Mouse (Mus musculus): ENCODE measurements around the gene Pcbp4.
"Not testable (repeated sequence)": the region's sequence is repeated elsewhere in the genome, so short reads cannot be mapped to it uniquely, and the experiment has no call there.

The Pcbp4 gene

DNA sequence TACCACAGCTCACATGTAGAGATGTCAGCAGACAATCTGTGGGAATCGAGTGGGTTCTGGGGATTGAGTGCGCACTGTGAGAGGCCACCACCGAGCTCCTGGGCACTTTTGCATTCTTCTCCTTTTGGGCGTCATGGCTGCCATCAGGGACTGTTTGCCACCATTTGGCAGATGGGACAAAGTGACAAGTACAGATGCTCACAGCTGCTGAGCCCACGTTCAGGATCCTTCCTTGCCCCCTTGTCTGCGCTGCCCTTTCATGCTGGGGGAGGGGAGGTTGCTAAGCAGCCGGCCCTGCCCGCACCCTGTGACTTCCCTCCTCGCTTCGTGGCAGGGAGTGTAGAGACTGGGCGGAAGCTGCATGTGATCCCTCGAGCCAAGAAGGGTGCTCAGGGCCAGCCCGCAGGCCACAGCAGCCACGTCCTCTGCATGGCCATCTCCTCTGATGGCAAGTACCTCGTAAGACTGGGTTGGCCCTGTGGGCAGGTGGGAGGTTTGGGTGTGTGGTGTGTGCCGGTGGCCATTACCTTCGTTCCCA, 29.6 kb downstream of the Pcbp4 start:
- peak in 1 of 2 experiments; percentile 0 for DNase-seq

DNA sequence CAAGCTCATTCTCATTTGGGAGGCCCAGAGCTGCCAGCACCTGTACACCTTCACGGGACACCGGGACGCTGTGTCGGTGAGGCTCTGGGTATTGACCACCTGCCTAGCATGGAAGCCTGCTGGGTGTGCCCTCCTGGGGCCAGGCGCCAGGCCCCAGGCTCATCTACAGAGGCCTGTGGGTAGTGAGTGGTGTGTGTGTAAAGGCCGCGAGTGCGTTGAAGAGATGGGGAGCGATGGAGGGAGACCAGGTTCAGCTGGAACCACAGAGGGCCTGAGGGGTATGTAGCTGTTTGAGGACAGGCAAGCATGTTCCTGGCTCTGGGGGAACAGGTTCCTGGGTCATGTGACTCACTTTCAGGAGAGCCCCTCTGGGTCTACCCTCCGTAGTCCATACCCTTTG, 30.0 kb downstream of the Pcbp4 start:
- peak in 1 of 2 experiments; percentile 0 for DNase-seq

DNA sequence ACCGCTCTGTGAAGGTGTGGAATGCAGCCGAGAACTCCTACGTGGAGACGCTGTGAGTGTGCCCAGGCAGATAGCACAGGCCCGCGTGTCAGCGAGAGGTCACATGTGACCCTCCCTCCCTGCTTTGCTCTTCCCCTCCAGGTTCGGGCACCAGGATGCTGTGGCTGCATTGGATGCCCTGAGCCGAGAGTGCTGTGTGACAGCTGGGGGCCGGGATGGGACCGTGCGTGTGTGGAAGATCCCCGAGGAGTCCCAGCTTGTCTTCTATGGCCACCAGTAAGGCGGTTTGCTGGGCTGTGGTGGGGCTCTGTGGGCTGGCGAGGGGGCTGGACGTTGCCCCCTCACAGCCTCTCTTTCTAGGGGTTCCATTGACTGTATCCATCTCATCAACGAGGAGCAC, 30.5 kb downstream of the Pcbp4 start:
- DNase-seq = no peak

DNA sequence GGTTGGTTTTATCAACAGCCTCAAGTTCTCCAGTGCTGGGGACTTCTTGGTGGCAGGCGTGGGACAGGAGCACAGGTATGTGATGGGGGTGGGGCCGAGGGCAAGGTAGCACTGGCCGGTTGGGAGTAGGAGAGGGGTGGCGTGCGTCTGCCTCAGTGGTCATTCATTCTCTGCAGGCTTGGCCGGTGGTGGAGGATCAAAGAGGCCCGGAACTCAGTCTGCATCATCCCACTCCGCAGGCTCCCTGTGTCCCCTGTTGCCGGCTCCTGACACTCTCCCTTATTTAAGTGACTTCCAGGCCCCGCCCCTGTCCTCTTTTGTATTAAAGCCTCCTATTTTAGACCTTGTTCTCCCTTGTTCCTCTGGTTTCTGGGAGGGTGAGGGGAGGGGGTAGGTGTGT, 32.0 kb downstream of the Pcbp4 start:
- no peak for DNase-seq

DNA sequence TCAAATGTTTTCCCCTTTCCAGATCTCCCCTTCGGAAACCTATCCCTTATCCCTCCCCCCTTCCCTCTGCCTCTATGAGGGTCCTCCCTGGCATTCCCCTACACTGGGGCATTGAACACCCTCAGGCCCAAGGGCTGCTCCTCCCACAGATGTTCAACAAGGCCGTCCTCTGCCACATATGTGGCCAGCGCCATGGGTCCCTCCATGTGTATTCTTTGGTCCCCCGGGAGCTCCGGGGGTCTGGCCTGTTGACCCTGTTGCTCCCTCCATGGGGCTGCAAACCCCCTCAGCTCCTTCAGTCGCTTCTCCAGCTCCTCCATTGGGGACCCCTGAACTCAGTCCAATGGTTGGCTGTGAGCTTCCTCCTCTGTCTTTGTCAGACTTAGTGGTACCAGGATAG, 34.5 kb downstream of the Pcbp4 start:
- DNase-seq = not testable (repeated sequence)

DNA sequence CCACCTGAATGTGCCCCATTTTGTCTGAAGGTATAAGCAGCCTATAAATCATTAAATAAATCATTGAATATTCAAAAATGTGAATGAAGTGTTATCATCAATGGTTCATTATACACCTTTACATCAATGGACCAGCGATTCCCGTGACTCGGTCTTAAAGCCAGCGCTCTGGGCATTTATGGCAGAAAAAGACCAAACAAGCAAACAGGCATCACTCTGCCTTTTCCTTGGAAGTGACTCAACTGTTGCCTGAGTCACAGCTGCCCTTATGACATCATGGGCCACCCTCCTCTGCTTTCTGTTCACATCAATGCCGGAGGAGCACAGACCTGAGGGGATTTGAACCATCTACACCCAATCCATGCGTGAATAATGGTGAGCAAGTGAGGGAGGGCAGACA, 46.6 kb downstream of the Pcbp4 start, which contains the start of gene Iqcf1:
Gene Iqcf1 (plus strand): TSS at position 301 of the 400 bp plus-strand sequence.
- DNase-seq = no peak

DNA sequence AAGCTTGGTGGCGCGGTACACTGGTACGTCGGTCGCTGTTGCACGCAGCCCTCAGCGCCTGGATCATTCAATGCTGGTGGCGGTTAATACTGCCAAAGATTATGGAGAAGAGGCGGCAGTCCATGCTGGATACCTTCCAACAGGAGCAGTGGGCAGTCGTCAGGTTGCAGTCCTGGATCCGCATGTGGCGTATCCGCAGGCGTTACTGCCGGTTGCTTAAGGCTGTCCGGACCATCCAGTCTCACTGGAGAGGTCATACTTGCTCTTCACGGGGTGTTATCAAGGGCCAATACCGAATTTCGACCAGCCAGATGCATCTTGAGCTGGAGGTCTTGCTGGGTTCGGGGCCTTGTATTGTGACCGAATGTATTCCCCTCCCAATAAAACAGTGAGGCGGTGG, 48.8 kb downstream of the Pcbp4 start:
- no peak for DNase-seq

DNA sequence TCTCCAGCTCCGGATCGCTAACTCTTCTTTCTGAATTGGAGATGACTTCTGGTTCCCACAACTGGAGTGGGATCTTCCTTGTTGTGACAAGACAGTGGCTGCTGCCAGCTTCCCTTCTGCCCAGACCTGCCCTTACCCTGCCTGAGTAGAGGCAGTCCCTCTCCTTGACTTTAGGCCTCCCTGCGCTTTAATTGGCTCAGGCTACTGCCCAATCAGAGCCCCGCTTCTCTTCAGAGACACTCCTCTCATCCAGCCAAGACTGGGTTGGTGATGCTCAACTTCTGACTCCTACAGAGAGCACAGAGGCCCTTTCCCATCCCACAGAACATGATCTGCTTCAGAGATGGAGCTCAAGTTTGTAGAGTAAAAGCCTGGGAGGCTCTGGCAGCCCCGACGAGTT, 51.2 kb downstream of the Pcbp4 start:
- no peak for DNase-seq

DNA sequence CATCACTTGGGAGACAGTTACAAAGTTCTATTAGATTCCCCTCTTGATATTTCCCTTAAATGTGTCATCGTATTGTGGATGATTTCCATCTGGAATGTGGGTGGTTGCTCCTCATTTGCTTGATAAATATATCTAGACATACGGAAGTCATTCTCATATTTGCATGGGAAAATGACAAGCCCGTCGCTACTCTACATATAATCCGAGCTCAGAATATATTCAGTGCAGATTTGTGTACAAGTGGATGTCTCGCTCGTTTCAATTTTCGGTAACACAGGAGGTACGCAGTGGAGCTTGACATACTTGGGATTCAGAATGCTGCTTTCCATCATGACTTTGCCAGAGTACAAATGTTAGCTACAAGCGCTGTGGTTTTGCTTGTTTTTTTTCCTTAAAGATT, 56.3 kb downstream of the Pcbp4 start:
- no peak for DNase-seq

DNA sequence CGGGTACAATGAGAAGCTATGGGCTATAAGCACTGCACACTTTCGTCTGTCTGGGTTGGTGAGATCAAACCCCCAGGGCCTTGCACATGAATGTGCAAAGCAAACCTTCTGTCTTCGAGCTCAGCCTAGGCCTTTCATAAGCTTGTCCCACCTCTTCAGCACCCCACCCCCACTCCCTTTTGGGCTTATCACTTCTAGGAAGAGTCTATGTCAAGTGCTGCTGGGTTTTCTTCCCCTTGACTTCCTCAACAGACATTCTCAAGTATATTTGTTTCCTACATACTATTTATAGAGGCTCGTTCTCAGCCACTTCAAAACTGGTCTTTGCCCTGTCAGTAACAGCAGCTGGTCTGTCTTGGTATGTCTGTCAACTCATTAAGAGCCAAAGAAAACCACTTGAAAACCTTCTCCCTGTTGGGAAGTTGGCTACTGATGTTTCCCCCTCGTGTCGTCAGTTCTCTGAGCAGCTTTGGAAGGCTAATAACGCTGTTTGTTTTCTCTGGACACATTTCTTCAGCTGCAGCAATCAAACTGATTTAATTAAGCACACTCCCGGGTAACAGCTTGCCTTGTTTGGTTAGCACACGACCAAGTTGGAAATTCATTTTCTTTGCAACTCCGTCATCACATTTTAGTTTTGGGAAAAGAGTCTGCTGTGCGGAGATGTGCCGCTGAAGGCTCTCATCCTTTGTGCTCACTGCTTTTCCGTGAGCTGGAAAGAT, 59.8 kb downstream of the Pcbp4 start:
- no peak for DNase-seq

DNA sequence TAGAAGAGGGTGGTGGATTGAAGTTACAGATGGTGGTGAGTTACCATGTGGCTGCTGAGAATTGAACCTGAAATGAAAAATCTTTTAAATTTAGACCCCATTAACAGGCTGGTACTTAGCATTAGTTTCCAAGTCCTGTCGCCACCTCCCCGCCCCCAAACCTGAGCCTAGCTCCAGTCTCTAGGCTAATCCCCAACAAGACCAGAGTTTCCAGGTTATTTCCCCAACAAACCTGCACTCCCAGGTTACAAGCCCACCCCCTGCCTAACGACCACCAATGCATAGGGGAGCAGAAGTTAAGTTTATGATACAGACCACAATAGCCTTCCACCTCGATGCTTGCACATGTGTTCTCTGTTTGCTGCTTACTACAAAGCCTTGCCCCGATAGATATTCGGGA, 60.5 kb downstream of the Pcbp4 start:
- no peak for DNase-seq
